Mouse (Mus musculus): ENCODE measurements around the gene Ankrd54. TPM values are rescaled to one million over a fixed set of nuclear protein-coding genes. Genes with fewer than 3 reads are reported as not detected.

Ankrd54 gene
- polyA plus RNA-seq (2012; rRNA removed): 39.9 and 43.4 TPM in 2 replicates
- polyA plus RNA-seq (2014; fragmentation: Nextera tagmentation; extraction: Ambion mirVana): 37.7 and 48.3 TPM in 2 replicates

GRCm38 (mm10) chr15:79062376-79063159 is at the start of gene Ankrd54:
Gene Ankrd54 (minus strand): TSS chr15:79062893.
- Histone ChIP-seq H3K27me3 (ENCODE audit: control insufficient read depth, insufficient read depth, low read length) (no peaks in the 10 kb centered on the region), H3K4me1 (replicated peaks; ENCODE audit: control insufficient read depth in 2 of 2, insufficient read depth in 2 of 2, low read length in 1 of 2) (peaks cover 49 to 50% of the 10 kb centered on the region in 2 experiments)
- under 1% methylated on average over 80 of the region's 80 CpGs for WGBS (ENCODE audit: insufficient replicate concordance)

GRCm38 (mm10) chr15:79111774-79112173 is 49.1 kb upstream of the Ankrd54 start:
- Histone ChIP-seq H3K9ac (replicated peaks) (no peak overlapping the region), H3K27me3 (ENCODE audit: control insufficient read depth, insufficient read depth, low read length) (peaks cover 2% of the 10 kb centered on the region; the same call in 1 of the 2 replicates), H3K4me3 (ENCODE audit: insufficient read depth in 1 of 2, low read depth in 2 of 2, low read length in 2 of 2) (no peak overlapping the region), H3K4me2 (ENCODE audit: low read depth) (no peak overlapping the region), H3K4me1 (replicated peaks; ENCODE audit: control insufficient read depth in 2 of 2, insufficient read depth in 2 of 2, low read length in 1 of 2) (peaks cover 2 to 8% of the 10 kb centered on the region in 2 experiments), H3K27ac (no peak overlapping the region), H3K36me3 (replicated peaks; ENCODE audit: control insufficient read depth, insufficient read depth, low read depth) (no peaks in the 10 kb centered on the region), H3K9me3 (ENCODE audit: control insufficient read depth, low read length) (no peaks in the 10 kb centered on the region)
- 81% methylated on average over 4 of the region's 4 CpGs for WGBS (ENCODE audit: insufficient replicate concordance)
- ATAC-seq (ENCODE audit: insufficient read depth): no peak
- TF ChIP-seq CTCF (IDR thresholded peaks at IDR 0.05; ENCODE audit: low read depth) (no peak), EP300 (IDR thresholded peaks at IDR 0.05; ENCODE audit: low read depth) (no peak)
- DNase-seq (ENCODE audit: low read depth in 3 of 3, low spot score in 3 of 3): no peak

More at GRCm38 (mm10) chr15:79062376-79063159, at the start of gene Ankrd54:
- H3K27ac ChIP-seq: peak within 1 kb of the TSS; percentile 78
- TF ChIP-seq CTCF (IDR thresholded peaks at IDR 0.05; ENCODE audit: low read depth) (no peak), EP300 (IDR thresholded peaks at IDR 0.05; ENCODE audit: low read depth) (no peak)
- peaks cover 35% of the 10 kb centered on the region for H3K36me3 ChIP-seq (replicated peaks; ENCODE audit: control insufficient read depth, insufficient read depth, low read depth)
- peak within 1 kb of the TSS; percentile 87 for H3K4me2 ChIP-seq (ENCODE audit: low read depth)
- no peaks in the 10 kb centered on the region for H3K9me3 ChIP-seq (ENCODE audit: control insufficient read depth, low read length)
- peak; percentile 95 for ATAC-seq (ENCODE audit: insufficient read depth)
- H3K9ac ChIP-seq (replicated peaks): peak within 1 kb of the TSS; percentile 94
- peak; percentile 100 for DNase-seq (ENCODE audit: low read depth in 3 of 3, low spot score in 3 of 3)
- H3K4me3 ChIP-seq (ENCODE audit: insufficient read depth in 1 of 2, low read depth in 2 of 2, low read length in 2 of 2): peak within 1 kb of the TSS; percentile 87 to 93

GRCm38 (mm10) chr15:79110528-79110927 is 47.8 kb upstream of the Ankrd54 start:
- no peaks in the 10 kb centered on the region for H3K36me3 ChIP-seq (replicated peaks; ENCODE audit: control insufficient read depth, insufficient read depth, low read depth)
- H3K4me2 ChIP-seq (ENCODE audit: low read depth): peak overlapping the region; percentile 92; the same call in 1 of the 2 replicates
- H3K9ac ChIP-seq (replicated peaks): no peak overlapping the region
- peaks cover 7 to 20% of the 10 kb centered on the region in 2 experiments for H3K4me1 ChIP-seq (replicated peaks; ENCODE audit: control insufficient read depth in 2 of 2, insufficient read depth in 2 of 2, low read length in 1 of 2)
- no peak overlapping the region for H3K4me3 ChIP-seq (ENCODE audit: insufficient read depth in 1 of 2, low read depth in 2 of 2, low read length in 2 of 2)
- no peak for DNase-seq (ENCODE audit: low read depth in 3 of 3, low spot score in 3 of 3)
- WGBS (ENCODE audit: insufficient replicate concordance): 72% methylated on average over 2 of the region's 2 CpGs
- TF ChIP-seq CTCF (IDR thresholded peaks at IDR 0.05; ENCODE audit: low read depth) (no peak), EP300 (IDR thresholded peaks at IDR 0.05; ENCODE audit: low read depth) (no peak)
- no peaks in the 10 kb centered on the region for H3K9me3 ChIP-seq (ENCODE audit: control insufficient read depth, low read length)
- ATAC-seq (ENCODE audit: insufficient read depth): no peak
- H3K27ac ChIP-seq: no peak overlapping the region
- H3K27me3 ChIP-seq (ENCODE audit: control insufficient read depth, insufficient read depth, low read length): peaks cover 2% of the 10 kb centered on the region; the same call in 1 of the 2 replicates

GRCm38 (mm10) chr15:79110031-79110430 is 47.3 kb upstream of the Ankrd54 start:
- no peak for TF ChIP-seq CTCF (IDR thresholded peaks at IDR 0.05; ENCODE audit: low read depth)
- TF ChIP-seq EP300 (IDR thresholded peaks at IDR 0.05; ENCODE audit: low read depth): no peak
- peaks cover 2% of the 10 kb centered on the region; the same call in 1 of the 2 replicates for H3K27me3 ChIP-seq (ENCODE audit: control insufficient read depth, insufficient read depth, low read length)
- H3K4me2 ChIP-seq (ENCODE audit: low read depth): peak overlapping the region; percentile 92
- no peaks in the 10 kb centered on the region for H3K36me3 ChIP-seq (replicated peaks; ENCODE audit: control insufficient read depth, insufficient read depth, low read depth)
- H3K9me3 ChIP-seq (ENCODE audit: control insufficient read depth, low read length): no peaks in the 10 kb centered on the region
- WGBS (ENCODE audit: insufficient replicate concordance): 14% methylated on average over 9 of the region's 9 CpGs
- no peak for ATAC-seq (ENCODE audit: insufficient read depth)
- no peak for DNase-seq (ENCODE audit: low read depth in 3 of 3, low spot score in 3 of 3)
- no peak overlapping the region; the same call in 1 of the 2 replicates for H3K9ac ChIP-seq (replicated peaks)
- H3K4me1 ChIP-seq (replicated peaks; ENCODE audit: control insufficient read depth in 2 of 2, insufficient read depth in 2 of 2, low read length in 1 of 2): peaks cover 7 to 23% of the 10 kb centered on the region in 2 experiments
- H3K27ac ChIP-seq: no peak overlapping the region
- peak overlapping the region; percentile 63 to 67; a peak in 3 of 4 replicates for H3K4me3 ChIP-seq (ENCODE audit: insufficient read depth in 1 of 2, low read depth in 2 of 2, low read length in 2 of 2)

- WGBS (ENCODE audit: insufficient replicate concordance): under 1% methylated on average over 46 of the region's 46 CpGs
- peak overlapping the region; percentile 63 to 67 for H3K4me3 ChIP-seq (ENCODE audit: insufficient read depth in 1 of 2, low read depth in 2 of 2, low read length in 2 of 2)
- H3K36me3 ChIP-seq (replicated peaks; ENCODE audit: control insufficient read depth, insufficient read depth, low read depth): no peaks in the 10 kb centered on the region
- no peak for TF ChIP-seq CTCF (IDR thresholded peaks at IDR 0.05; ENCODE audit: low read depth)
- no peak for TF ChIP-seq EP300 (IDR thresholded peaks at IDR 0.05; ENCODE audit: low read depth)
- ATAC-seq (ENCODE audit: insufficient read depth) (peak; percentile 56), DNase-seq (ENCODE audit: low read depth in 3 of 3, low spot score in 3 of 3) (no peak)
- peak overlapping the region; percentile 64 for H3K9ac ChIP-seq (replicated peaks)
- peak overlapping the region; percentile 92 for H3K4me2 ChIP-seq (ENCODE audit: low read depth)
- peaks cover 7 to 25% of the 10 kb centered on the region in 2 experiments for H3K4me1 ChIP-seq (replicated peaks; ENCODE audit: control insufficient read depth in 2 of 2, insufficient read depth in 2 of 2, low read length in 1 of 2)
- H3K27me3 ChIP-seq (ENCODE audit: control insufficient read depth, insufficient read depth, low read length): peaks cover 2% of the 10 kb centered on the region; the same call in 1 of the 2 replicates
- H3K9me3 ChIP-seq (ENCODE audit: control insufficient read depth, low read length): no peaks in the 10 kb centered on the region
- no peak overlapping the region for H3K27ac ChIP-seq
Observed at GRCm38 (mm10) chr15:79109321-79109934, 46.7 kb upstream of the Ankrd54 start.
